Mouse (Mus musculus) retina, adult 2 months (tissue): ENCODE data around the gene Aldob.
A peak's percentile ranks its signal among the peaks of the same experiment; 100 is the strongest.
"Not testable (repeated sequence)": the region's sequence is repeated elsewhere in the genome, so short reads cannot be mapped to it uniquely, and the experiment has no call there.

Experiments
- DNase-seq: peaks from one replicate; pipeline ENCODE4 v3.0.0-alpha.2; 2012; ENCODE audit warnings: low read depth, low spot score

The Aldob gene

GRCm38 (mm10) chr4:49535675-49536294 lies 13.6 kb downstream of the Aldob start:
- no peak for DNase-seq

GRCm38 (mm10) chr4:49535036-49535435 lies 14.3 kb downstream of the Aldob start:
- no peak for DNase-seq

DNA sequence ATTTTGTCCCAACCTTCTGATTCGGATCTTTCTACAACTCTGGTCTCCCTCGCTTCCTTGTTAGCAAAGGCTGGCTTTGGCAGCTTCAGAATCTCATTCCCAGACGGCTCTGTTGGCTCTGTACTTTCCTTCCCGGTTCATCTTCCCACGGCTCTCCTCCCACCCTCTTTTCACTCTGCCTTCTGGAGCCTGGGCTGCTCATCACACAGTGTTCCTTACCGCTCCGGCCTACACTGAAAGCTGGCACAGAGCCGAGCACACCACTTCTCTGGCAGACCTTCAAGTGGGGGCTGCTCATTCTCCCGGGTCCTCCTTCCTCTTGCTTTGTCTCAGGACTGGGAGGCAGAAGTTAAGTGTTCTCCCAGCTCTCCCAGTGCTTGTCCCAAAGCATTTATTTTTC lies 26.8 kb downstream of the Aldob start:
- no peak for DNase-seq

DNA sequence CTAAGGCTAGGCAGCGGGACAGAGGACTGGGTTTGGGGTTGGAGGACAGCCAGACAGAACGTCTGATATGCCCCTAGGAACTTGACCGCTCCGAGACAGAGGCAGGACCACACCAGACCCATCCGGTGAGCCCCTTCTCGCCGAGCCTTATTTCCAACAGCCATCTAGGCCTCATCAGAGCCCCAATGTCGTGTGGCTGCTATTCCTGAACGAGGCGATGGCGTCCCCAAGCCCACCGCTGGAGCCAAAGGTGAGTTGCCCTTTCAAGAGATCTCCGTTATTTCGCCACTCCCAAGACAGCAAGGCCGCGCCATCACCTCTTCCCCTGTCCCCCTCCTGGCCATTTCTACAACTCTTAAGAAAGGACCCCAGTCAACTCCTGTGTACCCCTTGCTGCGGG lies 28.0 kb downstream of the Aldob start:
- DNase-seq: no peak

GRCm38 (mm10) chr4:49520572-49521340 lies 28.6 kb downstream of the Aldob start, which contains the start of the genes Mrpl50 and Zfp189:
TSS of gene Mrpl50 (minus strand) at chr4:49521093.
TSS of gene Zfp189 (plus strand) at chr4:49521176.
- DNase-seq: peak; percentile 90

DNA sequence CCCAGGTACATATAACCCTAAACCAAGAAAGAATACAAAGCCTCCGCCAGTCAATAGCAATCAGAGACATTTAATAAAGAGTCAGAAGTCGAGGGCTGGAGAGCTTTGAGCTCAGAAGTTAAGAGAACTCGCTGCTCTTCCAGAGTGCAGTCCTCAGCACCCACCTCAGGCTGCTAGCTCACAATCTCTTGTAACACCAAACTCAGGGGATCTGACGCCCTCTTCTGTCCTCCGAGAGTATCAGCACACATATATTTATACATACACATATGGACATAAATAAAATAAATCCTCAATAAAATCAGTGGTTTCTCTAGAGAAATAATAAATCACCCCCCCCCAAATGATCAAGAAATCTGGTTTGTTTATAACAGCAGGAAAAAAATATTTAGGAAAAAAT lies 29.9 kb downstream of the Aldob start:
- DNase-seq: no peak

DNA sequence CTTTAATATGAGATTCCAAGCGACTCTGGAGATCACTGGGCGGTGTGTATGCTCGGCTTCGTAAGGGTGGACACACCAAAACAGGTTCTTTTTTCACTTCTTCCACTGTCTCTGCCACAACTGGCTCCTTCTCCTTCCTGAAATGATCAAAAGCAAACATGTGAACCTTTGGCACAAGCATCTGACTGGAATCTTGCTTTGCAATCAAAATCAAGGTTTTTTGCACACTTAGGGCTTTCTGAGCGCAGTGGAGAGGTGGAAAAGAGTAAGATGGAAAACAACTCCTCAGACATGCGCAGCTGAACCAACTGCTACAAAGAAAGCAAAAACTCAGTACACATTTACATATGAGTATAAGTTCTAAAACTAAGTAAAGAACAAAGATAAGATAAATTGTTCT lies 34.9 kb downstream of the Aldob start:
- no peak for DNase-seq

GRCm38 (mm10) chr4:49512636-49513035 lies 36.7 kb downstream of the Aldob start:
- no peak for DNase-seq

- not testable (repeated sequence) for DNase-seq
Observed at GRCm38 (mm10) chr4:49510236-49510835, 39.0 kb downstream of the Aldob start.

DNA sequence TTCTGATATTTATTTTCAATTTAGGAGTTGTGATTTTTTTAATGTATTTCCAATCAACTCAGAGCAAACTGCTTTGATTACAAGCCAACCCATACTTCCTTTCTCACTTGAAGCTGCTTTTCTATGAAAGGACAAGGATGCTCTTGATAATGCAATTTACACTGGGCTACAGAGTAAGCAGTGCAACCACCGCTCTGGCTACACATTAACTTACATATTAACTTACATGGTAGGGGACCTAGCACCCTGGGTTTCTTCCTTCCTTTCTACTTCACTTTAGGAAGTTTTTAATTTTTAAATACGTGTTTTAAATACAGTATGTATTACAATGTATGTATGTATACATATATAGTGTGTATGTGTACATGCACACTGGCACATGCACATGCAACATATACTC lies 40.2 kb downstream of the Aldob start:
- no peak for DNase-seq

- DNase-seq: no peak
Observed at GRCm38 (mm10) chr4:49506386-49506785, 43.0 kb downstream of the Aldob start, which contains the start of gene Baat. TSS of gene Baat (minus strand) at chr4:49506557.

DNA sequence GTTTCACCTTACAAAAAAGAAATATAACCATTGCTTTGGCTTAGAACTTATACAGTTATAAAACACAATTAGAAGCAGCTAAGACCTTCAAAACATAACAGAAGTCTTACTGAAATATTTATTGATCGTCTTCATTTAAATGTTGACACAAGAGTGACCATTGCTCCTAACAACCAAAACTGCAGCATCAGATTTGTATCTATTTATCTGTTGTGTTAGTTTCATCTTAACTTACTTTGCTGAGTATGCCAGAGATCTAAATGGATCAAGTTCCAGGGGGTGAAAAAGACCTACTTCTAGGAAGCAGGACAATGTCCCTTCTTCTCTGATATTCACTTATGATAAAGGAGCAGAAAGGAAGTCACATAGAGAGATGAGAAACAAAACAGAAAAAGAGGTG lies 45.8 kb downstream of the Aldob start:
- no peak for DNase-seq
